In genomic region chr19:5963883-5964562, GRCm38 (mm10) we compare ENCODE assay signal across 8 mouse cellular contexts. TPM values are rescaled to one million over a fixed set of nuclear protein-coding genes. Genes with fewer than 3 reads are reported as not detected.
A peak's percentile ranks its signal among the peaks of the same experiment; 100 is the strongest.
DNase-seq lines count a peak whose midpoint lies in the region; ATAC-seq and TF ChIP-seq lines count a peak whose summit lies in the region.

Pola2 (minus strand) TSS chr19:5964202.

- peak within 1 kb of the TSS; percentile 95 for H3K4me3 ChIP-seq in bone marrow macrophage, adult 2 months (ENCODE audit: insufficient read depth, low read length)
- peak within 1 kb of the TSS; percentile 92 for H3K4me3 ChIP-seq in embryonic fibroblast, embryonic 13.5 days (ENCODE audit: insufficient read depth, low read length)
- peak within 1 kb of the TSS; percentile 77 for H3K4me3 ChIP-seq in heart, embryonic 11.5 days (ENCODE audit: low read depth, low read length)
- peak within 1 kb of the TSS; percentile 75 for H3K4me3 ChIP-seq in kidney, embryonic 16.5 days (ENCODE audit: low read length)
- H3K4me3 ChIP-seq in liver, adult 2 months (ENCODE audit: insufficient read depth, low read depth, low read length): peak within 1 kb of the TSS; percentile 63
- H3K4me3 ChIP-seq in myocyte: peak within 1 kb of the TSS; percentile 73

- under 1% methylated on average over 50 of the region's 50 CpGs for WGBS in heart, embryonic 11.5 days (ENCODE audit: insufficient replicate concordance)
- under 1% methylated on average over 50 of the region's 50 CpGs for WGBS in kidney, embryonic 16.5 days
- WGBS in liver, adult 2 months: under 1% methylated on average over 50 of the region's 50 CpGs

- TF ChIP-seq CTCF in bone marrow macrophage, adult 2 months (IDR thresholded peaks at IDR 0.05; ENCODE audit: low read depth, low read length): no peak
- no peak for TF ChIP-seq CTCF in embryonic fibroblast, embryonic 13.5 days (IDR thresholded peaks at IDR 0.05; ENCODE audit: borderline replicate concordance, insufficient read depth, low read length)
- TF ChIP-seq CTCF in liver, adult 2 months (IDR thresholded peaks at IDR 0.05; ENCODE audit: low read depth, low read length): no peak

- no peaks in the 10 kb centered on the region; the same call in 1 of the 2 replicates for H3K79me2 ChIP-seq in liver, adult 2 months (ENCODE audit: control insufficient read depth, insufficient read depth, low read length)
- H3K79me2 ChIP-seq in myocyte (ENCODE audit: control insufficient read depth, insufficient read depth): peaks cover 5% of the 10 kb centered on the region

- peak within 1 kb of the TSS; percentile 83 for H3K9ac ChIP-seq in heart, embryonic 11.5 days (ENCODE audit: low read depth, low read length)
- peak within 1 kb of the TSS; percentile 75 for H3K9ac ChIP-seq in kidney, embryonic 16.5 days (replicated peaks; ENCODE audit: low read length)
- peak within 1 kb of the TSS; percentile 67 for H3K9ac ChIP-seq in liver, adult 2 months (ENCODE audit: low read depth, low read length)

- H3ac ChIP-seq in myocyte (ENCODE audit: control insufficient read depth, insufficient read length): peak within 1 kb of the TSS; percentile 37

- H3K27ac ChIP-seq in bone marrow macrophage, adult 2 months (ENCODE audit: insufficient read depth, low read depth, low read length): peak within 1 kb of the TSS; percentile 77
- peak within 1 kb of the TSS; percentile 43 for H3K27ac ChIP-seq in embryonic fibroblast, embryonic 13.5 days (ENCODE audit: insufficient read depth, low read length)
- peak within 1 kb of the TSS; percentile 50; the same call in 1 of the 2 replicates for H3K27ac ChIP-seq in heart, embryonic 11.5 days (ENCODE audit: low read depth, low read length)
- peak within 1 kb of the TSS; percentile 69 for H3K27ac ChIP-seq in kidney, embryonic 16.5 days (ENCODE audit: low read length)
- H3K27ac ChIP-seq in liver, adult 2 months (replicated peaks; ENCODE audit: insufficient read depth, low read depth, low read length): peak within 1 kb of the TSS; percentile 56

- peak; percentile 74 for ATAC-seq in heart, embryonic 11.5 days (replicated peaks; ENCODE audit: insufficient number of reproducible peaks, low FRiP score, low TSS enrichment)
- ATAC-seq in kidney, embryonic 16.5 days (ENCODE audit: low FRiP score, low TSS enrichment): peak; percentile 84

- peaks cover 4% of the 10 kb centered on the region for H3K36me3 ChIP-seq in heart, embryonic 11.5 days (ENCODE audit: control insufficient read depth, insufficient read depth, low read length)
- no peaks in the 10 kb centered on the region for H3K36me3 ChIP-seq in kidney, embryonic 16.5 days (ENCODE audit: insufficient read depth, low read length)
- H3K36me3 ChIP-seq in liver, adult 2 months (ENCODE audit: control insufficient read depth, insufficient read depth, low read length): no peaks in the 10 kb centered on the region
- no peaks in the 10 kb centered on the region for H3K36me3 ChIP-seq in myocyte (ENCODE audit: control insufficient read depth, insufficient read depth)
- no peaks in the 10 kb centered on the region for H3K36me3 ChIP-seq in splenic B cell, adult 2 months (ENCODE audit: control insufficient read depth, insufficient read depth, low read length, poor library complexity, severe bottlenecking)

- no peaks in the 10 kb centered on the region for H3K27me3 ChIP-seq in heart, embryonic 11.5 days (ENCODE audit: control insufficient read depth, insufficient read depth, low read length)
- no peaks in the 10 kb centered on the region for H3K27me3 ChIP-seq in kidney, embryonic 16.5 days (ENCODE audit: insufficient read depth, low read length)
- H3K27me3 ChIP-seq in liver, adult 2 months (ENCODE audit: control insufficient read depth, insufficient read depth, low read length): no peaks in the 10 kb centered on the region
- no peaks in the 10 kb centered on the region for H3K27me3 ChIP-seq in myocyte (ENCODE audit: control insufficient read depth, insufficient read depth, insufficient read length)
- no peaks in the 10 kb centered on the region for H3K27me3 ChIP-seq in splenic B cell, adult 2 months (ENCODE audit: control insufficient read depth, insufficient read depth, low read length, poor library complexity, severe bottlenecking)

- no peaks in the 10 kb centered on the region for H3K9me3 ChIP-seq in heart, embryonic 11.5 days (replicated peaks; ENCODE audit: control insufficient read depth, low read length)
- no peaks in the 10 kb centered on the region for H3K9me3 ChIP-seq in kidney, embryonic 16.5 days (ENCODE audit: low read length)

- peak within 1 kb of the TSS; percentile 89 for H3K4me2 ChIP-seq in heart, embryonic 11.5 days
- peak within 1 kb of the TSS; percentile 90 for H3K4me2 ChIP-seq in kidney, embryonic 16.5 days (replicated peaks; ENCODE audit: low read depth, low read length)
- H3K4me2 ChIP-seq in myocyte (ENCODE audit: low read depth): peak within 1 kb of the TSS; percentile 99

- peak; percentile 95 for DNase-seq in A20 (ENCODE audit: low read depth, low spot score)
- DNase-seq in liver, adult 2 months (ENCODE audit: extremely low read depth, low read depth, low spot score): peak; percentile 70
- DNase-seq in splenic B cell, adult 2 months (ENCODE audit: low read depth, low spot score): peak; percentile 91

- H3K4me1 ChIP-seq in bone marrow macrophage, adult 2 months (ENCODE audit: control insufficient read depth, insufficient read depth, low read length): peaks cover 9% of the 10 kb centered on the region; the same call in 1 of the 2 replicates
- no peaks in the 10 kb centered on the region for H3K4me1 ChIP-seq in embryonic fibroblast, embryonic 13.5 days (ENCODE audit: control insufficient read depth, insufficient read depth, low read length)
- H3K4me1 ChIP-seq in heart, embryonic 11.5 days (ENCODE audit: control insufficient read depth, insufficient read depth, low read length): peaks cover 27% of the 10 kb centered on the region
- peaks cover 20% of the 10 kb centered on the region for H3K4me1 ChIP-seq in kidney, embryonic 16.5 days (ENCODE audit: insufficient read depth, low read length)
- peaks cover 6% of the 10 kb centered on the region; the same call in 1 of the 2 replicates for H3K4me1 ChIP-seq in liver, adult 2 months (ENCODE audit: control insufficient read depth, insufficient read depth, low read length)

- TF ChIP-seq POLR2A in bone marrow macrophage, adult 2 months (IDR thresholded peaks at IDR 0.05; ENCODE audit: borderline replicate concordance, low read depth, low read length): no peak
- TF ChIP-seq POLR2A in embryonic fibroblast, embryonic 13.5 days (IDR thresholded peaks at IDR 0.05; ENCODE audit: low read depth, low read length): peak; percentile 66
- TF ChIP-seq POLR2A in liver, adult 2 months (IDR thresholded peaks at IDR 0.05; ENCODE audit: extremely low read depth, insufficient read depth, low read length): 0 out of 2 replicates have a peak, but pooled peaks have one; percentile 37
- peak; percentile 66 for TF ChIP-seq POLR2A in myocyte (IDR thresholded peaks at IDR 0.05; ENCODE audit: insufficient read length, low read depth)

TF ChIP-seq in myocyte, 11 proteins besides CTCF, POLR2A, EP300 and RAD21:
- no peak for TF ChIP-seq TCF12 (IDR thresholded peaks at IDR 0.05; ENCODE audit: insufficient read depth, poor library complexity, severe bottlenecking)
- TF ChIP-seq POLR2AphosphoS2 (IDR thresholded peaks at IDR 0.05; ENCODE audit: insufficient read length, low read depth): peak; percentile 82
- no peak for TF ChIP-seq USF1 (IDR thresholded peaks at IDR 0.05; ENCODE audit: low read depth)
- peak in 1 of 3 experiments; percentile 23 for TF ChIP-seq MYOD1 (IDR thresholded peaks at IDR 0.05; ENCODE audit: control insufficient read depth in 1 of 3, insufficient read length in 2 of 3, low read depth in 2 of 3)
- no peak for TF ChIP-seq REST (IDR thresholded peaks at IDR 0.05; ENCODE audit: insufficient read depth, insufficient read length)
- no peak for TF ChIP-seq SRF (IDR thresholded peaks at IDR 0.05; ENCODE audit: control insufficient read depth, insufficient read length, low read depth)
- peak in 1 of 3 experiments; percentile 64 for TF ChIP-seq MYOG (IDR thresholded peaks at IDR 0.05; ENCODE audit: control insufficient read depth in 1 of 3, insufficient read depth in 1 of 3, insufficient read length in 2 of 3, low read depth in 2 of 3)
- no peak for TF ChIP-seq MAX (IDR thresholded peaks at IDR 0.05; ENCODE audit: low read depth)
- TF ChIP-seq TCF3 (IDR thresholded peaks at IDR 0.05; ENCODE audit: insufficient read length, low read depth): no peak
- TF ChIP-seq E2F4 (IDR thresholded peaks at IDR 0.05; ENCODE audit: insufficient read depth): peak; percentile 85
- TF ChIP-seq CEBPB (IDR thresholded peaks at IDR 0.05; ENCODE audit: insufficient read depth, poor library complexity, severe bottlenecking): no peak
TF ChIP-seq in myocyte: peak in this region for 4.

RNA-seq across cellular contexts. Expression of gene Pola2, which starts in this region (rescaled TPM):
- 24.7 and 24.8 TPM in 2 replicates for polyA plus RNA-seq in bone marrow macrophage, adult 2 months (2012; ENCODE audit: insufficient read depth, insufficient read length, missing spikeins)
- 19.7 and 29.7 TPM in 2 replicates for polyA plus RNA-seq in embryonic fibroblast, embryonic 13.5 days (2011; ENCODE audit: insufficient read length, low read depth, missing spikeins)
- polyA plus RNA-seq in heart, embryonic 11.5 days (2014; fragmentation: Nextera tagmentation; extraction: Ambion mirVana): 58.9 and 59.2 TPM in 2 replicates
- 77.7 and 82.1 TPM in 2 replicates for polyA plus RNA-seq in kidney, embryonic 16.5 days (2015; fragmentation: Nextera tagmentation; extraction: Ambion mirVana)
- total RNA-seq in liver, adult 2 months (2014; rRNA removed): 6.7 and 8.3 TPM in 2 replicates
- 10.5 and 14.3 TPM in 2 replicates for polyA plus RNA-seq in liver, adult 2 months (2012; rRNA removed)
- polyA plus RNA-seq in myocyte (2012; fragmentation: generic; extraction: Trizol): 11.9 TPM

Comparison
In these comparisons a context has a peak if more than half of its experiments do, and no peak if none do; other contexts are left out.
1. Peak in every context shown above with its lines: DNase-seq, ATAC-seq, H3K4me3 ChIP-seq and H3K27ac ChIP-seq.